Mouse (Mus musculus): ENCODE data around the gene Pabpc1l.

DNA sequence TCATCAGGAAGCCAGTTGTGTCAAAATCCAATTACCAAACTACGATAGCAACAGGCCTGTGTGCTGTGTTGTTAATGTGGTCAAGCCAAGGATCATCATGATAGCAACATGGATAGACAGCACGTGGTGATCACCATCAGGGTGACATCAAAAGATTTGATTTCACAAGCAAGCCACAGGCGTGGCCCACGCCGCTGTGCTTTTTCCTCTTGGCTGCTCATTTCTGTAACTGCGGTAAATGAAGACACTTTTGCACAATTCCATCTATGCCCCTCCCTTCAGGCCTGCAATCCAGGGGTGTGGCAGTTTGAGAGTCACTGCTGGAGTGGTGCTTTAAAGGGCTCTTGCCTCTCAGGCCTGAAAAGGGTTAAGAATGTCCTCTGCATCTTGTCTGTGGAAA, 15.7 kb downstream of the Pabpc1l start:
- TF ChIP-seq CTCF (IDR thresholded peaks at IDR 0.05; ENCODE audit: control insufficient read depth, insufficient read depth, insufficient replicate concordance, low read depth, low read length) (no peak), POLR2A (IDR thresholded peaks at IDR 0.05; ENCODE audit: control insufficient read depth, low read depth, low read length) (no peak)

Measured in testis, adult 2 months (tissue).